8 mouse cellular contexts compared by ENCODE assay signal in the genomic region with DNA sequence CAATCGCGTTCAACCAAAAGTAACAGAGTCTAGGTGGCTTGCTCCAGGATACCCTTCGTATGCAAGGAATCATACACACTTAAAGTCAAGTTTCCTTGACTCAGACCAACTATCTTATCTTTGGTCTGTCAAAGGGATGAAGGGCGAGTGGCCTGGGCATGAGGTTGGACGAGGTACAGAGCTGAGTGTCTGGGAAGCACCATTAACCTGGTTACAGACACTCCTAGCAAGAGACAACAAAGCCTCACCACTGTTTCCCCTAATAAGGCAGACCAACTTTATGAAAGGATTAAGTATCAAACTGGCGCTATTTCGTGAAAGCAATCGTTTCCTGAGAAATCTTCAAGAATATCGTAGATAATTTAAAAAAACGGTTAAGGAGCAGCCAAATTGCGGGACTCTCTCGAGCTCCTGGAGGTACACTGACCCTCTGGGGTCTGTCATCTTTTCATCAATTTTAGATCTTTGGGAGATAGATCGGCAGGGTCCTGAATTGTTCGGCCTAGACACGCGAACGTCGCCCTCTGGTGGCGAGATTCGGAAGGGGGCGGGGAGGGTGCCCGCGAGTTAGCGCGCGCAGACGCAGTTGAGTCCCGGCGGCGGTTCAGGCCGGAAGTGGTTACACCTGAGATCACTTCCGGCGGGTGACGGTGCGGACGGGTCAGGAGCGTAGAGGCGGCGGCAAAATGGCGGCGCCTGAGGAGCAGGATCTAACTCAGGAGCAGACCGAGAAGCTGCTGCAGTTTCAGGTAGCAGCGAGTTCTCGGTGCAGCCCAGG. TPM values are rescaled to one million over a fixed set of nuclear protein-coding genes. Genes with fewer than 3 reads are reported as not detected.
DNase-seq lines count a peak whose midpoint lies in the region; ATAC-seq lines count a peak whose summit lies in the region.

A gene (plus strand): TSS at position 630 of the 778 bp plus-strand sequence.

- H3K4me1 ChIP-seq in hindbrain, embryonic 16.5 days (ENCODE audit: control insufficient read depth, insufficient read depth, low read depth, low read length), result peaks cover 12% of the 10 kb centered on the region

- peak within 1 kb of the TSS; percentile 88 for H3K4me2 ChIP-seq in hindbrain, embryonic 16.5 days (ENCODE audit: low read length)

- no peaks in the 10 kb centered on the region for H3K27me3 ChIP-seq in hindbrain, embryonic 16.5 days (replicated peaks; ENCODE audit: control insufficient read depth, insufficient read depth, low read length)

- H3K79me2 ChIP-seq in macrophage (ENCODE audit: inconsistent target), result peaks cover 47% of the 10 kb centered on the region

- H3K9me3 ChIP-seq in hindbrain, embryonic 16.5 days (ENCODE audit: control insufficient read depth, low read length), result no peaks in the 10 kb centered on the region

- ATAC-seq in hindbrain, embryonic 16.5 days, result peak; percentile 98

- 13% methylated on average over 41 of the region's 44 CpGs for WGBS in hindbrain, embryonic 16.5 days
- 15% methylated on average over 39 of the region's 44 CpGs for WGBS in macrophage (ENCODE audit: missing documents)

- peak within 1 kb of the TSS; percentile 73 for H3K9ac ChIP-seq in hindbrain, embryonic 16.5 days (ENCODE audit: low read depth, low read length)

- H3K36me3 ChIP-seq in hindbrain, embryonic 16.5 days (ENCODE audit: control insufficient read depth, insufficient read depth, low read length), result no peaks in the 10 kb centered on the region
- H3K36me3 ChIP-seq in macrophage (ENCODE audit: inconsistent target), result no peaks in the 10 kb centered on the region

- peak within 1 kb of the TSS; percentile 72 for H3K4me3 ChIP-seq in hindbrain, embryonic 16.5 days (ENCODE audit: low read length)
- H3K4me3 ChIP-seq in macrophage (ENCODE audit: inconsistent target), result peak within 1 kb of the TSS; percentile 90

- DNase-seq in T-cell, adult 2 months (ENCODE audit: low spot score), result peak; percentile 97
- DNase-seq in cerebellum, postnatal 36 days, result peak; percentile 99 to 100
- peak; percentile 99 for DNase-seq in gastrocnemius, adult 18-20 months (ENCODE audit: low spot score)
- DNase-seq in left cerebral cortex, adult 18-20 months (ENCODE audit: low spot score in 2 of 2), result peak; percentile 99 to 100
- DNase-seq in right cerebral cortex, adult 18-20 months, result peak; percentile 98
- peak; percentile 96 for DNase-seq in urinary bladder, postnatal 10 days (ENCODE audit: low spot score)

- peak within 1 kb of the TSS; percentile 75 for H3K27ac ChIP-seq in hindbrain, embryonic 16.5 days (ENCODE audit: low read depth, low read length)
- peak within 1 kb of the TSS; percentile 74 for H3K27ac ChIP-seq in macrophage

RNA-seq across cellular contexts. Expression of the gene that starts here (rescaled TPM):
- total RNA-seq in gastrocnemius, adult 18-20 months (2021), result 10 to 100 TPM; 12.0 to 16.4 TPM
- polyA plus RNA-seq in hindbrain, embryonic 16.5 days (2015; fragmentation: Nextera tagmentation; extraction: Ambion mirVana), result 61.9 and 64.7 TPM in 2 replicates
- 10 to 100 TPM; 55.9 to 56.8 TPM for total RNA-seq in left cerebral cortex, adult 18-20 months (2021)
- 100 to 1,000 TPM in 9 of 26 experiments, 10 to 100 TPM in 17; 32.6 to 113 (median 90.3) TPM for total RNA-seq in macrophage (2018; cell fraction: chromatin; rRNA removed)
- 10 to 100 TPM; 20.9 to 44.9 (median 33.7) TPM for total RNA-seq in macrophage (2018; cell fraction: cytosol; rRNA removed)
- 10 to 100 TPM; 34.7 to 81.7 (median 62.8) TPM for total RNA-seq in macrophage (2018; cell fraction: nucleus; rRNA removed)
- 29.7 to 65.4 TPM (median 34.7 TPM) in 3 replicates for polyA plus RNA-seq in macrophage (2018)

Comparison
In these comparisons a context has a peak if more than half of its experiments do, and no peak if none do; other contexts are left out.
1. Peak in every context shown above with its lines: DNase-seq, ATAC-seq, H3K4me3 ChIP-seq and H3K27ac ChIP-seq.